In genomic region chr11:97361948-97362648, GRCm38 (mm10) we compare ENCODE assay signal across 8 mouse cellular contexts. TPM values are rescaled to one million over a fixed set of nuclear protein-coding genes. Genes with fewer than 3 reads are reported as not detected.
A peak's percentile ranks its signal among the peaks of the same experiment; 100 is the strongest.
DNase-seq lines count a peak whose midpoint lies in the region; ATAC-seq lines count a peak whose summit lies in the region.

Gene Socs7 (plus strand): TSS chr11:97362551.

- H3K9me3 ChIP-seq in hindbrain, embryonic 11.5 days (ENCODE audit: control insufficient read depth, low read length), result no peaks in the 10 kb centered on the region

- peak within 1 kb of the TSS; percentile 90 for H3K4me2 ChIP-seq in hindbrain, embryonic 11.5 days (replicated peaks; ENCODE audit: low read depth, low read length)

- no peaks in the 10 kb centered on the region for H3K36me3 ChIP-seq in hindbrain, embryonic 11.5 days (ENCODE audit: control insufficient read depth, insufficient read depth, low read length)

- H3K27me3 ChIP-seq in hindbrain, embryonic 11.5 days (ENCODE audit: control insufficient read depth, insufficient read depth, low read length), result no peaks in the 10 kb centered on the region

- peak within 1 kb of the TSS; percentile 96 for H3K9ac ChIP-seq in hindbrain, embryonic 11.5 days (ENCODE audit: low read depth, low read length)

- H3K4me1 ChIP-seq in hindbrain, embryonic 11.5 days (replicated peaks; ENCODE audit: control insufficient read depth, insufficient read depth, low read length), result peaks cover 10% of the 10 kb centered on the region; the same call in 1 of the 2 replicates

- H3K4me3 ChIP-seq in hindbrain, embryonic 11.5 days (ENCODE audit: low read depth, low read length), result peak within 1 kb of the TSS; percentile 98

- H3K27ac ChIP-seq in hindbrain, embryonic 11.5 days (ENCODE audit: low read depth, low read length), result peak within 1 kb of the TSS; percentile 81

- WGBS in hindbrain, embryonic 11.5 days, result under 1% methylated on average over 24 of the region's 81 CpGs

- DNase-seq in MEL-GATA-1-ER (ENCODE audit: extremely low read depth, low read depth), result peak; percentile 70
- DNase-seq in cerebellum, adult 8-10 months, result peak; percentile 92
- DNase-seq in hindbrain, embryonic 11.5 days (ENCODE audit: low spot score), result peak; percentile 94
- peak; percentile 95 for DNase-seq in layer of hippocampus, postnatal 10 days (ENCODE audit: low spot score in 2 of 2)
- peak; percentile 97 for DNase-seq in lung, postnatal 10 days
- peak; percentile 94 for DNase-seq in ovary, postnatal 36 days (ENCODE audit: low spot score)
- peak; percentile 95 for DNase-seq in thymus, postnatal 25 days

- peak; percentile 93 for ATAC-seq in frontal cortex, adult (ENCODE audit: low TSS enrichment)
- ATAC-seq in hindbrain, embryonic 11.5 days (ENCODE audit: low FRiP score), result peak; percentile 96

RNA-seq across cellular contexts. Expression of gene Socs7, which starts in this region (rescaled TPM):
- 3.6 and 3.8 TPM in 2 replicates for polyA plus RNA-seq in hindbrain, embryonic 11.5 days (2014; fragmentation: Nextera tagmentation; extraction: Ambion mirVana)
- total RNA-seq in layer of hippocampus, postnatal 10 days (2021), result 10 to 100 TPM; 69.2 to 72.6 TPM

Comparison
In these comparisons a context has a peak if more than half of its experiments do, and no peak if none do; other contexts are left out.
1. Peak in every context shown above with its lines: DNase-seq, ATAC-seq, H3K4me3 ChIP-seq and H3K27ac ChIP-seq.